ENCODE assay signal across 21 mouse cellular contexts in genomic region chr14:43532387-43532786, GRCm38 (mm10). TPM values are rescaled to one million over a fixed set of nuclear protein-coding genes. Genes with fewer than 3 reads are reported as not detected.
DNase-seq lines count a peak whose midpoint lies in the region; ATAC-seq and TF ChIP-seq lines count a peak whose summit lies in the region.
"Not testable (repeated sequence)": the region's sequence is repeated elsewhere in the genome, so short reads cannot be mapped to it uniquely, and the experiment has no call there.
"Had no signal": no experiment of that assay in that cellular context is flagged by ENCODE, and none has a peak within 500 bp of the region (broad histone marks: within the 10 kb centered on the region; RNA-seq: fewer than 3 reads in every experiment).

No protein-coding gene starts in this region.

- H3K27me3 ChIP-seq in forebrain, embryonic 10.5 days (ENCODE audit: poor library complexity, severe bottlenecking); kidney, postnatal 0 days (ENCODE audit: insufficient read depth, low read length); lung, embryonic 14.5 days (ENCODE audit: insufficient read depth, low read length): not testable (repeated sequence)

- not testable (repeated sequence) for H3K36me3 ChIP-seq in forebrain, embryonic 10.5 days (replicated peaks); kidney, postnatal 0 days (ENCODE audit: insufficient read depth, low read length); lung, embryonic 14.5 days (ENCODE audit: insufficient read depth)

- DNase-seq in CD4-positive, CD25-positive, alpha-beta regulatory T cell, adult 2 months (ENCODE audit: low read depth, low spot score) = peak; percentile 0
- peak; percentile 17 to 60 for DNase-seq in adrenal gland, adult (ENCODE audit: inconsistent age in 2 of 2, low spot score in 1 of 2)
- peak; percentile 15 for DNase-seq in forebrain, embryonic 10.5 days (ENCODE audit: extremely low spot score, low spot score)
- DNase-seq in heart, postnatal 4 days = peak; percentile 13
- not testable (repeated sequence) for DNase-seq in kidney, postnatal 0 days (ENCODE audit: low spot score); lung, embryonic 14.5 days
- peak; percentile 1 for DNase-seq in skeletal muscle tissue, adult 2 months (ENCODE audit: low read depth, low spot score)
- peak; percentile 3 to 13 for DNase-seq in thymus, postnatal 36 days

- H3K9ac ChIP-seq in kidney, postnatal 0 days (ENCODE audit: low read depth, low read length); lung, embryonic 14.5 days: not testable (repeated sequence)

- not testable (repeated sequence) for H3K4me2 ChIP-seq in kidney, postnatal 0 days (ENCODE audit: low read length); lung, embryonic 14.5 days

- not testable (repeated sequence) for H3K4me1 ChIP-seq in forebrain, embryonic 10.5 days; kidney, postnatal 0 days (replicated peaks; ENCODE audit: insufficient read depth, low read length); lung, embryonic 14.5 days (ENCODE audit: insufficient read depth)

- not testable (repeated sequence) for H3K9me3 ChIP-seq in forebrain, embryonic 10.5 days; kidney, postnatal 0 days (replicated peaks; ENCODE audit: low read length); lung, embryonic 14.5 days (ENCODE audit: low read depth, low read length)

- peak; percentile 88 for ATAC-seq in kidney, postnatal 0 days (replicated peaks; ENCODE audit: low FRiP score, low read depth)
- ATAC-seq in lung, embryonic 14.5 days (ENCODE audit: insufficient read depth) = peak; percentile 14; the same call in 1 of the 2 replicates

- TF ChIP-seq CTCF in kidney, postnatal 0 days (IDR thresholded peaks at IDR 0.05; ENCODE audit: low read depth); lung, embryonic 14.5 days (IDR thresholded peaks at IDR 0.05; ENCODE audit: low read depth): not testable (repeated sequence)

- H3K4me3 ChIP-seq in forebrain, embryonic 10.5 days; kidney, postnatal 0 days (replicated peaks; ENCODE audit: low read depth, low read length); lung, embryonic 14.5 days (ENCODE audit: low read depth, low read length): not testable (repeated sequence)

- H3K27ac ChIP-seq in forebrain, embryonic 10.5 days; kidney, postnatal 0 days; lung, embryonic 14.5 days (ENCODE audit: low read depth): not testable (repeated sequence)

- WGBS in forebrain, embryonic 10.5 days = 49% methylated on average over 6 of the region's 6 CpGs
- 41% methylated on average over 5 of the region's 6 CpGs for WGBS in kidney, postnatal 0 days
- WGBS in lung, embryonic 14.5 days = 43% methylated on average over 5 of the region's 6 CpGs

RNA-seq across cellular contexts. Expression of gene Gm5799, which starts 11.0 kb away (rescaled TPM):
- not detected in 2 replicates for polyA plus RNA-seq in forebrain, embryonic 10.5 days (2016; fragmentation: Nextera tagmentation; extraction: Ambion mirVana)
- total RNA-seq in heart, postnatal 4 days (2021) = under 1 TPM in 1 of 2 experiments, not detected in 1; 0.27 TPM
- 0.12 TPM in 1 of 2 replicates, not detected in the other for polyA plus RNA-seq in kidney, postnatal 0 days (2015; fragmentation: Nextera tagmentation; extraction: Ambion mirVana)
- polyA plus RNA-seq in lung, embryonic 14.5 days (2014; fragmentation: Nextera tagmentation; extraction: Ambion mirVana) = 0.16 TPM in 1 of 2 replicates, not detected in the other
- total RNA-seq: gastrocnemius, postnatal 36 days; megakaryocyte-erythroid progenitor cell, adult 5-6 weeks had no signal
- polyA plus RNA-seq: embryonic facial prominence, embryonic 12.5 days; heart, embryonic 14.5 days; hindbrain, embryonic 12.5 days; intestine, embryonic 14.5 days; liver, embryonic 15.5 days; neural tube, embryonic 14.5 days; spleen, adult 2 months had no signal

RNA-seq across cellular contexts. Expression of gene Gm17654, which starts 46.6 kb away (rescaled TPM):
- not detected in 2 replicates for polyA plus RNA-seq in forebrain, embryonic 10.5 days (2016; fragmentation: Nextera tagmentation; extraction: Ambion mirVana)
- not detected for total RNA-seq in heart, postnatal 4 days (2021)
- polyA plus RNA-seq in kidney, postnatal 0 days (2015; fragmentation: Nextera tagmentation; extraction: Ambion mirVana) = not detected in 2 replicates
- polyA plus RNA-seq in lung, embryonic 14.5 days (2014; fragmentation: Nextera tagmentation; extraction: Ambion mirVana) = not detected in 2 replicates
- total RNA-seq: gastrocnemius, postnatal 36 days; layer of hippocampus, adult 2 months; left cerebral cortex, adult 18-20 months; megakaryocyte-erythroid progenitor cell, adult 5-6 weeks had no signal
- polyA plus RNA-seq: embryonic facial prominence, embryonic 12.5 days; heart, embryonic 14.5 days; hindbrain, embryonic 12.5 days; intestine, embryonic 14.5 days; limb, embryonic 12.5 days; liver, embryonic 15.5 days; neural tube, embryonic 14.5 days; spleen, adult 2 months; thymus, postnatal 0 days had no signal
